In genomic region chr13:113047018-113047417, GRCm38 (mm10) we compare ENCODE assay signal across 12 mouse cellular contexts. TPM values are rescaled to one million over a fixed set of nuclear protein-coding genes. Genes with fewer than 3 reads are reported as not detected.
DNase-seq lines count a peak whose midpoint lies in the region; ATAC-seq and TF ChIP-seq lines count a peak whose summit lies in the region.
"Had no signal": no experiment of that assay in that cellular context is flagged by ENCODE, and none has a peak within 500 bp of the region (broad histone marks: within the 10 kb centered on the region; RNA-seq: fewer than 3 reads in every experiment).

No protein-coding gene starts in this region.

- no peak overlapping the region for H3K9ac ChIP-seq in kidney, embryonic 15.5 days
- H3K9ac ChIP-seq in embryonic facial prominence, embryonic 15.5 days, result no peak overlapping the region
- H3K9ac ChIP-seq in hindbrain, postnatal 0 days (replicated peaks; ENCODE audit: low read length), result 0 out of 2 replicates have a peak overlapping the region, but pooled peaks have one; percentile 5
- H3K9ac ChIP-seq in neural tube, embryonic 12.5 days, result no peak overlapping the region
- H3K9ac ChIP-seq: limb, embryonic 15.5 days had no signal

- no peak overlapping the region for H3K4me3 ChIP-seq in kidney, embryonic 15.5 days (replicated peaks)
- H3K4me3 ChIP-seq in embryonic facial prominence, embryonic 15.5 days (replicated peaks), result 0 out of 2 replicates have a peak overlapping the region, but pooled peaks have one; percentile 63
- H3K4me3 ChIP-seq in hindbrain, postnatal 0 days (ENCODE audit: low read length), result no peak overlapping the region
- no peak overlapping the region for H3K4me3 ChIP-seq in neural tube, embryonic 12.5 days

- H3K9me3 ChIP-seq in kidney, embryonic 15.5 days (replicated peaks), result no peaks in the 10 kb centered on the region
- H3K9me3 ChIP-seq in embryonic facial prominence, embryonic 15.5 days (replicated peaks), result no peaks in the 10 kb centered on the region
- H3K9me3 ChIP-seq in hindbrain, postnatal 0 days (ENCODE audit: low read length), result no peaks in the 10 kb centered on the region
- no peaks in the 10 kb centered on the region for H3K9me3 ChIP-seq in neural tube, embryonic 12.5 days
- H3K9me3 ChIP-seq: limb, embryonic 15.5 days had no signal

- no peak for TF ChIP-seq CTCF in hindbrain, postnatal 0 days (IDR thresholded peaks at IDR 0.05; ENCODE audit: low read depth)

- DNase-seq in kidney, postnatal 10 days, result no peak
- DNase-seq in hindbrain, postnatal 0 days (ENCODE audit: low spot score), result no peak
- no peak for DNase-seq in ovary, postnatal 10 days (ENCODE audit: low spot score)
- no peak for DNase-seq in frontal cortex, postnatal 10 days (ENCODE audit: low spot score in 2 of 2)
- DNase-seq in adrenal gland, postnatal 36 days, result no peak

- H3K27ac ChIP-seq in kidney, embryonic 15.5 days, result no peak overlapping the region
- no peak overlapping the region for H3K27ac ChIP-seq in embryonic facial prominence, embryonic 15.5 days (replicated peaks)
- no peak overlapping the region for H3K27ac ChIP-seq in hindbrain, postnatal 0 days
- no peak overlapping the region for H3K27ac ChIP-seq in neural tube, embryonic 12.5 days

- H3K27me3 ChIP-seq in kidney, embryonic 15.5 days, result 0 out of 2 replicates have a peak, but pooled peaks cover 4% of the 10 kb centered on the region
- H3K27me3 ChIP-seq in embryonic facial prominence, embryonic 15.5 days, result no peaks in the 10 kb centered on the region
- H3K27me3 ChIP-seq in hindbrain, postnatal 0 days (ENCODE audit: insufficient read depth, low read length), result no peaks in the 10 kb centered on the region
- no peaks in the 10 kb centered on the region for H3K27me3 ChIP-seq in neural tube, embryonic 12.5 days (replicated peaks)
- H3K27me3 ChIP-seq: limb, embryonic 15.5 days had no signal

- H3K4me1 ChIP-seq in kidney, embryonic 15.5 days, result peaks cover 17% of the 10 kb centered on the region
- H3K4me1 ChIP-seq in embryonic facial prominence, embryonic 15.5 days, result peaks cover 10% of the 10 kb centered on the region; the same call in 1 of the 2 replicates
- no peaks in the 10 kb centered on the region for H3K4me1 ChIP-seq in hindbrain, postnatal 0 days (ENCODE audit: insufficient read depth, low read length)
- H3K4me1 ChIP-seq in neural tube, embryonic 12.5 days, result 0 out of 2 replicates have a peak, but pooled peaks cover 8% of the 10 kb centered on the region

- ATAC-seq in kidney, embryonic 15.5 days (replicated peaks; ENCODE audit: low FRiP score), result peak; percentile 38
- ATAC-seq in embryonic facial prominence, embryonic 15.5 days (ENCODE audit: insufficient number of reproducible peaks, low FRiP score, low TSS enrichment, low read depth), result no peak
- ATAC-seq in hindbrain, postnatal 0 days, result peak; percentile 61
- ATAC-seq in neural tube, embryonic 12.5 days (ENCODE audit: low FRiP score, low read depth), result peak; percentile 51

- H3K4me2 ChIP-seq in kidney, embryonic 15.5 days, result peak overlapping the region; percentile 61; the same call in 1 of the 2 replicates
- peak overlapping the region; percentile 56 for H3K4me2 ChIP-seq in embryonic facial prominence, embryonic 15.5 days (replicated peaks)
- H3K4me2 ChIP-seq in hindbrain, postnatal 0 days (ENCODE audit: low read depth, low read length), result peak overlapping the region; percentile 71; the same call in 1 of the 2 replicates
- no peak overlapping the region for H3K4me2 ChIP-seq in neural tube, embryonic 12.5 days (replicated peaks)

- peaks cover 14% of the 10 kb centered on the region for H3K36me3 ChIP-seq in kidney, embryonic 15.5 days
- peaks cover 12% of the 10 kb centered on the region for H3K36me3 ChIP-seq in embryonic facial prominence, embryonic 15.5 days
- no peaks in the 10 kb centered on the region for H3K36me3 ChIP-seq in hindbrain, postnatal 0 days (ENCODE audit: insufficient read depth, low read length)
- no peaks in the 10 kb centered on the region for H3K36me3 ChIP-seq in neural tube, embryonic 12.5 days

RNA-seq across cellular contexts. Expression of gene Gpx8, which starts 0.8 kb away (rescaled TPM):
- polyA plus RNA-seq in kidney, embryonic 15.5 days (2015; fragmentation: Nextera tagmentation; extraction: Ambion mirVana), result 161 TPM in 2 replicates
- polyA plus RNA-seq in embryonic facial prominence, embryonic 15.5 days (2015; fragmentation: Nextera tagmentation; extraction: Ambion mirVana), result 190 and 192 TPM in 2 replicates
- 10.2 and 19.7 TPM in 2 replicates for total RNA-seq in hindbrain, postnatal 0 days (2014; rRNA removed)
- 60.4 and 67.0 TPM in 2 replicates for polyA plus RNA-seq in hindbrain, postnatal 0 days (2015; fragmentation: Nextera tagmentation; extraction: Ambion mirVana)
- polyA plus RNA-seq in neural tube, embryonic 12.5 days (2016; fragmentation: Nextera tagmentation; extraction: Ambion mirVana), result 91.5 and 93.3 TPM in 2 replicates
- total RNA-seq in adrenal gland, postnatal 36 days (2021), result 100 to 1,000 TPM; 101 to 120 TPM
- total RNA-seq: granulocyte monocyte progenitor cell, adult 5-6 weeks had no signal
- polyA plus RNA-seq: CD4-positive, CD25-positive, alpha-beta regulatory T cell, adult 4 months had no signal

RNA-seq across cellular contexts. Expression of gene Cdc20b, which starts 12.1 kb away (rescaled TPM):
- not detected in 2 replicates for polyA plus RNA-seq in kidney, embryonic 15.5 days (2015; fragmentation: Nextera tagmentation; extraction: Ambion mirVana)
- polyA plus RNA-seq in embryonic facial prominence, embryonic 15.5 days (2015; fragmentation: Nextera tagmentation; extraction: Ambion mirVana), result 3.1 and 8.1 TPM in 2 replicates
- total RNA-seq in hindbrain, postnatal 0 days (2014; rRNA removed), result 2.4 and 3.1 TPM in 2 replicates
- polyA plus RNA-seq in hindbrain, postnatal 0 days (2015; fragmentation: Nextera tagmentation; extraction: Ambion mirVana), result 0.34 and 0.60 TPM in 2 replicates
- not detected in 2 replicates for polyA plus RNA-seq in neural tube, embryonic 12.5 days (2016; fragmentation: Nextera tagmentation; extraction: Ambion mirVana)
- not detected for total RNA-seq in adrenal gland, postnatal 36 days (2021)
- total RNA-seq: granulocyte monocyte progenitor cell, adult 5-6 weeks; megakaryocyte, adult 5-6 weeks had no signal
- polyA plus RNA-seq: CD4-positive, CD25-positive, alpha-beta regulatory T cell, adult 4 months; limb, embryonic 15.5 days had no signal

RNA-seq across cellular contexts. Expression of gene Mcidas, which starts 53.4 kb away (rescaled TPM):
- not detected in 2 replicates for polyA plus RNA-seq in kidney, embryonic 15.5 days (2015; fragmentation: Nextera tagmentation; extraction: Ambion mirVana)
- polyA plus RNA-seq in embryonic facial prominence, embryonic 15.5 days (2015; fragmentation: Nextera tagmentation; extraction: Ambion mirVana), result 5.6 and 14.0 TPM in 2 replicates
- 0.73 and 2.4 TPM in 2 replicates for total RNA-seq in hindbrain, postnatal 0 days (2014; rRNA removed)
- 0.88 and 0.95 TPM in 2 replicates for polyA plus RNA-seq in hindbrain, postnatal 0 days (2015; fragmentation: Nextera tagmentation; extraction: Ambion mirVana)
- polyA plus RNA-seq in neural tube, embryonic 12.5 days (2016; fragmentation: Nextera tagmentation; extraction: Ambion mirVana), result 0.08 TPM in 1 of 2 replicates, not detected in the other
- not detected for total RNA-seq in adrenal gland, postnatal 36 days (2021)
- total RNA-seq: granulocyte monocyte progenitor cell, adult 5-6 weeks; megakaryocyte, adult 5-6 weeks had no signal
- polyA plus RNA-seq: limb, embryonic 15.5 days had no signal

RNA-seq across cellular contexts. Expression of gene Gzma, which starts 53.8 kb away (rescaled TPM):
- not detected in 2 replicates for polyA plus RNA-seq in kidney, embryonic 15.5 days (2015; fragmentation: Nextera tagmentation; extraction: Ambion mirVana)
- polyA plus RNA-seq in embryonic facial prominence, embryonic 15.5 days (2015; fragmentation: Nextera tagmentation; extraction: Ambion mirVana), result 0.39 TPM in 1 of 2 replicates, not detected in the other
- not detected in 2 replicates for total RNA-seq in hindbrain, postnatal 0 days (2014; rRNA removed)
- polyA plus RNA-seq in hindbrain, postnatal 0 days (2015; fragmentation: Nextera tagmentation; extraction: Ambion mirVana), result not detected in 2 replicates
- polyA plus RNA-seq in neural tube, embryonic 12.5 days (2016; fragmentation: Nextera tagmentation; extraction: Ambion mirVana), result not detected in 2 replicates
- total RNA-seq in adrenal gland, postnatal 36 days (2021), result under 1 TPM; 0.73 to 0.99 TPM
- total RNA-seq: granulocyte monocyte progenitor cell, adult 5-6 weeks had no signal
- polyA plus RNA-seq: limb, embryonic 15.5 days had no signal

RNA-seq across cellular contexts. Expression of gene Ccno, which starts 59.4 kb away (rescaled TPM):
- 0.49 and 0.61 TPM in 2 replicates for polyA plus RNA-seq in kidney, embryonic 15.5 days (2015; fragmentation: Nextera tagmentation; extraction: Ambion mirVana)
- 10.8 and 26.9 TPM in 2 replicates for polyA plus RNA-seq in embryonic facial prominence, embryonic 15.5 days (2015; fragmentation: Nextera tagmentation; extraction: Ambion mirVana)
- 1.3 and 2.7 TPM in 2 replicates for total RNA-seq in hindbrain, postnatal 0 days (2014; rRNA removed)
- 1.7 and 1.9 TPM in 2 replicates for polyA plus RNA-seq in hindbrain, postnatal 0 days (2015; fragmentation: Nextera tagmentation; extraction: Ambion mirVana)
- polyA plus RNA-seq in neural tube, embryonic 12.5 days (2016; fragmentation: Nextera tagmentation; extraction: Ambion mirVana), result 0.17 and 0.32 TPM in 2 replicates
- under 1 TPM; 0.70 to 0.92 TPM for total RNA-seq in adrenal gland, postnatal 36 days (2021)
- polyA plus RNA-seq: CD4-positive, CD25-positive, alpha-beta regulatory T cell, adult 4 months had no signal
